Mouse (Mus musculus) ES-Bruce4 (cell line): ENCODE data around the gene Sf3b3.

Source experiments
- CTCF ChIP-seq: IDR thresholded peaks from one replicate; pipeline ENCODE4 v1.8.1; 2011; ENCODE audit warnings: low read depth, low read length
- EP300 ChIP-seq: IDR thresholded peaks from 2 replicates; pipeline ENCODE4 v1.6.1; 2011; ENCODE audit warnings: low read depth, low read length; ENCODE audit not compliant: insufficient read depth
- POLR2A ChIP-seq: IDR thresholded peaks from one replicate; pipeline ENCODE4 v1.8.1; 2011; ENCODE audit warnings: low read length; ENCODE audit not compliant: insufficient read depth

DNA sequence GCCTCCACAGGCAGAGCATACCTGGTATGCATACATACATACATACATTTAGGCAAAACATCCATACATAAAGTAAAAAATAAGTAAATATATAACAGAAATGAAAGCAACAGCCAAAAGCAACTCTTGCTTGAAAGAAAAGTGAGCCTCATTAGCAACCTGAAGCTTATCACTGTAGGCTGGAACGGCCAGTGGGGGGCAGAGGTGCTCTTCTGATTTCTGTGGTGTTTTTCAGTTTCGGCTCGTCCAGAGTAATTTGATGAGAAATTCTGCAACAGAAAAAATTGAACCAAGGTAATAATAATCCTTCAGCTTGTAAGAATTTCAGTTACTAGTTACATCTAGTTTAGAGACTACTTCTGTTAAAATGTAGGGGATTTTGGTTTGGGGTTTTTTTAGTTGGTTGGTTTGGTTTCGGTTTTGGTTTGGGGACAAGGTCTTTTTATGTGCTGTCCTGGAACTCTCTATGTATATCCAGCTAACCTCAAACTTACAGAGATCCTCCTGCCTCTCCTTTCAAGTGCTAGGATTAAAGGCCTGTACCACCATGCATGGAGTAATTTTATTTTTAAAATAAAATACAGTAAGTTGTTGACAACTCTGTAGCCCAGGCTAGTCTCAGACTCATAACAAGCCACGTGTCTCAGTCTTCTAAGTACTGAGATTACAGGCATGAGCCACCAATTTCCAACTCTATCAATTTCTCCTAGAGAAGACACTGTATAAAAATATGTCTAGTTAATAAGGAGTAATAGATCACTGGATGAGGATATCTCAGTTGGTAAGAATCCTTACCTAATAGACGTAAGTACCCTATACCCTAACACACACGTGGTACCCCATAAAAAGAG is 13.3 kb upstream of the Sf3b3 start:
- TF ChIP-seq POLR2A (no peak), CTCF (peak; percentile 29), EP300 (no peak)
